In the genomic region with DNA sequence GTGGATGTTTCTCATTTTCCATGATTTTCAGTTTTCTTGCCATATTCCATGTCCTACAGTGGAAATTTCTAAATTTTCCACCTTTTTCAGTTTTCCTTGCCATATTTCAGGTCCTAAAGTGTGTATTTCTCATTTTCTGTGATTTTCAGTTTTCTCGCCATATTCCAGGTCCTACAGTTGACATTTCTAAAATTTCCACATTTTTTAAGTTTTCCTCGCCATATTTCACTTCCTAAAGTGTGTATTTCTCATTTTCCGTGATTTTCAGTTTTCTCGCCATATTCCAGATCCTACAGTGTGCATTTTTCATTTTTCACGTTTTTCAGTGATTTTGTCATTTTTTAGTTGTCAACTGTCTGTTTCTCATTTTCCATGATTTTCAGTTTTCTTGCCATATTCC, we compare ENCODE assay signal across 14 mouse cellular contexts. TPM values are rescaled to one million over a fixed set of nuclear protein-coding genes. Genes with fewer than 3 reads are reported as not detected.
A peak's percentile ranks its signal among the peaks of the same experiment; 100 is the strongest.
DNase-seq lines count a peak whose midpoint lies in the region; ATAC-seq lines count a peak whose summit lies in the region.
"Not testable (repeated sequence)": the region's sequence is repeated elsewhere in the genome, so short reads cannot be mapped to it uniquely, and the experiment has no call there.
"Had no signal": no experiment of that assay in that cellular context is flagged by ENCODE, and none has a peak within 500 bp of the region (broad histone marks: within the 10 kb centered on the region; RNA-seq: fewer than 3 reads in every experiment).

No protein-coding gene starts in this region.

- H3K27me3 ChIP-seq in forebrain, embryonic 11.5 days (ENCODE audit: control insufficient read depth, insufficient read depth, low read length); heart, embryonic 13.5 days (replicated peaks); hindbrain, embryonic 15.5 days; limb, embryonic 11.5 days (ENCODE audit: control insufficient read depth, insufficient read depth, low read length); lung, embryonic 16.5 days (ENCODE audit: control insufficient read depth, insufficient read depth, low read depth, low read length); midbrain, embryonic 16.5 days (ENCODE audit: control insufficient read depth, insufficient read depth, low read depth, low read length); stomach, embryonic 16.5 days (ENCODE audit: control insufficient read depth, insufficient read depth, low read length): not testable (repeated sequence)

- not testable (repeated sequence) for H3K9me3 ChIP-seq in forebrain, embryonic 11.5 days (ENCODE audit: control insufficient read depth, low read length); heart, embryonic 13.5 days; hindbrain, embryonic 15.5 days; limb, embryonic 11.5 days (ENCODE audit: control insufficient read depth, low read length); lung, embryonic 16.5 days (ENCODE audit: control insufficient read depth, low read length); midbrain, embryonic 16.5 days (replicated peaks; ENCODE audit: control insufficient read depth, low read length, poor library complexity, severe bottlenecking); stomach, embryonic 16.5 days (replicated peaks; ENCODE audit: control insufficient read depth, low read length)

- not testable (repeated sequence) for H3K27ac ChIP-seq in forebrain, embryonic 11.5 days (ENCODE audit: low read depth, low read length); heart, embryonic 13.5 days (replicated peaks); hindbrain, embryonic 15.5 days (replicated peaks); limb, embryonic 11.5 days (replicated peaks; ENCODE audit: low read depth, low read length); lung, embryonic 16.5 days (ENCODE audit: low read length); midbrain, embryonic 16.5 days (ENCODE audit: low read length); stomach, embryonic 16.5 days (ENCODE audit: low read length)

- not testable (repeated sequence) for H3K36me3 ChIP-seq in forebrain, embryonic 11.5 days (ENCODE audit: control insufficient read depth, insufficient read depth, low read length); heart, embryonic 13.5 days; hindbrain, embryonic 15.5 days; limb, embryonic 11.5 days (ENCODE audit: control insufficient read depth, insufficient read depth, low read length); lung, embryonic 16.5 days (ENCODE audit: control insufficient read depth, insufficient read depth, low read length); midbrain, embryonic 16.5 days (ENCODE audit: control insufficient read depth, insufficient read depth, low read length); stomach, embryonic 16.5 days (ENCODE audit: control insufficient read depth, insufficient read depth, low read length)

- H3K9ac ChIP-seq in forebrain, embryonic 11.5 days (ENCODE audit: low read length); heart, embryonic 13.5 days; hindbrain, embryonic 15.5 days; limb, embryonic 11.5 days (ENCODE audit: low read length); lung, embryonic 16.5 days (ENCODE audit: low read length); midbrain, embryonic 16.5 days (ENCODE audit: low read depth, low read length); stomach, embryonic 16.5 days (ENCODE audit: low read length): not testable (repeated sequence)

- peak; percentile 2 for ATAC-seq in activated CD4-positive, CD25-positive, alpha-beta regulatory T cell, adult 4 months
- peak; percentile 42; the same call in 1 of the 2 replicates for ATAC-seq in forebrain, embryonic 11.5 days (replicated peaks; ENCODE audit: low FRiP score)
- 0 out of 2 replicates have a peak, but pooled peaks have one; percentile 39 for ATAC-seq in heart, embryonic 13.5 days (ENCODE audit: extremely low read depth, insufficient number of reproducible peaks, low FRiP score, low TSS enrichment)
- peak; percentile 44 for ATAC-seq in hindbrain, embryonic 15.5 days (ENCODE audit: low FRiP score, low read depth)
- ATAC-seq in limb, embryonic 11.5 days (ENCODE audit: insufficient number of reproducible peaks, low FRiP score, low TSS enrichment, low read depth): peak; percentile 63
- peak; percentile 51 for ATAC-seq in lung, embryonic 16.5 days (ENCODE audit: low read depth)
- peak; percentile 57; the same call in 1 of the 2 replicates for ATAC-seq in midbrain, embryonic 16.5 days
- peak; percentile 46 for ATAC-seq in stomach, embryonic 16.5 days (ENCODE audit: insufficient read depth, low FRiP score)

- not testable (repeated sequence) for DNase-seq in forebrain, embryonic 11.5 days (ENCODE audit: low spot score); limb, embryonic 11.5 days (ENCODE audit: low spot score)

- H3K4me1 ChIP-seq in forebrain, embryonic 11.5 days (replicated peaks; ENCODE audit: control insufficient read depth, insufficient read depth, low read length); heart, embryonic 13.5 days; hindbrain, embryonic 15.5 days (replicated peaks); limb, embryonic 11.5 days (ENCODE audit: control insufficient read depth, insufficient read depth, low read length); lung, embryonic 16.5 days (replicated peaks; ENCODE audit: control insufficient read depth, insufficient read depth, low read length); midbrain, embryonic 16.5 days (ENCODE audit: control insufficient read depth, insufficient read depth, low read length); stomach, embryonic 16.5 days (ENCODE audit: control insufficient read depth, insufficient read depth, low read length): not testable (repeated sequence)

- H3K4me2 ChIP-seq in forebrain, embryonic 11.5 days (ENCODE audit: low read depth, low read length, severe bottlenecking); heart, embryonic 13.5 days; hindbrain, embryonic 15.5 days; limb, embryonic 11.5 days (ENCODE audit: low read depth, severe bottlenecking); lung, embryonic 16.5 days (ENCODE audit: low read depth, low read length); midbrain, embryonic 16.5 days (ENCODE audit: low read length); stomach, embryonic 16.5 days (ENCODE audit: low read depth, low read length): not testable (repeated sequence)

- H3K4me3 ChIP-seq in forebrain, embryonic 11.5 days (ENCODE audit: low read depth, low read length); heart, embryonic 13.5 days; hindbrain, embryonic 15.5 days; limb, embryonic 11.5 days (ENCODE audit: low read depth, low read length); lung, embryonic 16.5 days (ENCODE audit: low read length); midbrain, embryonic 16.5 days (ENCODE audit: low read depth, low read length); stomach, embryonic 16.5 days (replicated peaks; ENCODE audit: low read length): not testable (repeated sequence)

- no CpG with 5 or more reads among the region's 5 CpGs for WGBS in forebrain, embryonic 11.5 days
- WGBS in heart, embryonic 13.5 days: no CpG with 5 or more reads among the region's 5 CpGs
- WGBS in hindbrain, embryonic 15.5 days: no CpG with 5 or more reads among the region's 5 CpGs
- WGBS in limb, embryonic 11.5 days: no CpG with 5 or more reads among the region's 5 CpGs
- WGBS in lung, embryonic 16.5 days: no CpG with 5 or more reads among the region's 5 CpGs
- WGBS in midbrain, embryonic 16.5 days: no CpG with 5 or more reads among the region's 5 CpGs
- no CpG with 5 or more reads among the region's 5 CpGs for WGBS in stomach, embryonic 16.5 days

RNA-seq across cellular contexts. Expression of a gene that starts 3.6 kb away (rescaled TPM):
- 1 to 10 TPM in 1 of 2 experiments, not detected in 1; 1.1 TPM for polyA plus RNA-seq in activated CD4-positive, CD25-positive, alpha-beta regulatory T cell, adult 4 months (2017; shearing (Covaris generic))
- not detected in 2 replicates for polyA plus RNA-seq in forebrain, embryonic 11.5 days (2014; fragmentation: Nextera tagmentation; extraction: Ambion mirVana)
- polyA plus RNA-seq in heart, embryonic 13.5 days (2015; fragmentation: Nextera tagmentation; extraction: Ambion mirVana): 0.48 TPM in 1 of 2 replicates, not detected in the other
- polyA plus RNA-seq in hindbrain, embryonic 15.5 days (2015; fragmentation: Nextera tagmentation; extraction: Ambion mirVana): not detected in 2 replicates
- polyA plus RNA-seq in limb, embryonic 11.5 days (2014; fragmentation: Nextera tagmentation; extraction: Ambion mirVana): not detected in 2 replicates
- not detected in 2 replicates for polyA plus RNA-seq in lung, embryonic 16.5 days (2015; fragmentation: Nextera tagmentation; extraction: Ambion mirVana)
- not detected in 2 replicates for polyA plus RNA-seq in midbrain, embryonic 16.5 days (2015; fragmentation: Nextera tagmentation; extraction: Ambion mirVana)
- polyA plus RNA-seq in stomach, embryonic 16.5 days (2015; fragmentation: Nextera tagmentation; extraction: Ambion mirVana): not detected in 2 replicates
- polyA plus RNA-seq: adrenal gland, adult 2 months; cerebellum, adult 2 months; heart, adult 2 months; liver, embryonic 16.5 days; small intestine, adult 2 months had no signal

RNA-seq across cellular contexts. Expression of a gene that starts 6.1 kb away (rescaled TPM):
- polyA plus RNA-seq in activated CD4-positive, CD25-positive, alpha-beta regulatory T cell, adult 4 months (2017; shearing (Covaris generic)): not detected
- polyA plus RNA-seq in forebrain, embryonic 11.5 days (2014; fragmentation: Nextera tagmentation; extraction: Ambion mirVana): not detected in 2 replicates
- polyA plus RNA-seq in heart, embryonic 13.5 days (2015; fragmentation: Nextera tagmentation; extraction: Ambion mirVana): not detected in 2 replicates
- polyA plus RNA-seq in hindbrain, embryonic 15.5 days (2015; fragmentation: Nextera tagmentation; extraction: Ambion mirVana): not detected in 2 replicates
- polyA plus RNA-seq in limb, embryonic 11.5 days (2014; fragmentation: Nextera tagmentation; extraction: Ambion mirVana): not detected in 2 replicates
- polyA plus RNA-seq in lung, embryonic 16.5 days (2015; fragmentation: Nextera tagmentation; extraction: Ambion mirVana): not detected in 2 replicates
- polyA plus RNA-seq in midbrain, embryonic 16.5 days (2015; fragmentation: Nextera tagmentation; extraction: Ambion mirVana): not detected in 2 replicates
- not detected in 2 replicates for polyA plus RNA-seq in stomach, embryonic 16.5 days (2015; fragmentation: Nextera tagmentation; extraction: Ambion mirVana)
- polyA plus RNA-seq: adrenal gland, adult 2 months; brain, embryonic 14.5 days; cerebellum, adult 2 months; heart, adult 2 months; liver, embryonic 16.5 days; small intestine, adult 2 months had no signal

RNA-seq across cellular contexts. Expression of a gene that starts 6.2 kb away (rescaled TPM):
- polyA plus RNA-seq in activated CD4-positive, CD25-positive, alpha-beta regulatory T cell, adult 4 months (2017; shearing (Covaris generic)): 1 to 10 TPM in 1 of 2 experiments, not detected in 1; 1.2 TPM
- polyA plus RNA-seq in forebrain, embryonic 11.5 days (2014; fragmentation: Nextera tagmentation; extraction: Ambion mirVana): not detected in 2 replicates
- not detected in 2 replicates for polyA plus RNA-seq in heart, embryonic 13.5 days (2015; fragmentation: Nextera tagmentation; extraction: Ambion mirVana)
- 0.25 TPM in 1 of 2 replicates, not detected in the other for polyA plus RNA-seq in hindbrain, embryonic 15.5 days (2015; fragmentation: Nextera tagmentation; extraction: Ambion mirVana)
- not detected in 2 replicates for polyA plus RNA-seq in limb, embryonic 11.5 days (2014; fragmentation: Nextera tagmentation; extraction: Ambion mirVana)
- not detected in 2 replicates for polyA plus RNA-seq in lung, embryonic 16.5 days (2015; fragmentation: Nextera tagmentation; extraction: Ambion mirVana)
- 0.47 TPM in 1 of 2 replicates, not detected in the other for polyA plus RNA-seq in midbrain, embryonic 16.5 days (2015; fragmentation: Nextera tagmentation; extraction: Ambion mirVana)
- not detected in 2 replicates for polyA plus RNA-seq in stomach, embryonic 16.5 days (2015; fragmentation: Nextera tagmentation; extraction: Ambion mirVana)
- polyA plus RNA-seq: adrenal gland, adult 2 months; cerebellum, adult 2 months; heart, adult 2 months; liver, embryonic 16.5 days; small intestine, adult 2 months had no signal

RNA-seq across cellular contexts. Expression of a gene that starts 7.9 kb away (rescaled TPM):
- polyA plus RNA-seq in activated CD4-positive, CD25-positive, alpha-beta regulatory T cell, adult 4 months (2017; shearing (Covaris generic)): 1 to 10 TPM in 1 of 2 experiments, not detected in 1; 1.1 TPM
- not detected in 2 replicates for polyA plus RNA-seq in forebrain, embryonic 11.5 days (2014; fragmentation: Nextera tagmentation; extraction: Ambion mirVana)
- polyA plus RNA-seq in heart, embryonic 13.5 days (2015; fragmentation: Nextera tagmentation; extraction: Ambion mirVana): 0.28 TPM in 1 of 2 replicates, not detected in the other
- 0.31 TPM in 1 of 2 replicates, not detected in the other for polyA plus RNA-seq in hindbrain, embryonic 15.5 days (2015; fragmentation: Nextera tagmentation; extraction: Ambion mirVana)
- polyA plus RNA-seq in limb, embryonic 11.5 days (2014; fragmentation: Nextera tagmentation; extraction: Ambion mirVana): not detected in 2 replicates
- not detected in 2 replicates for polyA plus RNA-seq in lung, embryonic 16.5 days (2015; fragmentation: Nextera tagmentation; extraction: Ambion mirVana)
- polyA plus RNA-seq in midbrain, embryonic 16.5 days (2015; fragmentation: Nextera tagmentation; extraction: Ambion mirVana): not detected in 2 replicates
- not detected in 2 replicates for polyA plus RNA-seq in stomach, embryonic 16.5 days (2015; fragmentation: Nextera tagmentation; extraction: Ambion mirVana)
- polyA plus RNA-seq: adrenal gland, adult 2 months; heart, adult 2 months; liver, embryonic 16.5 days; small intestine, adult 2 months had no signal

RNA-seq across cellular contexts. Expression of a gene that starts 8.6 kb away (rescaled TPM):
- under 1 TPM in 1 of 2 experiments, not detected in 1; 0.67 TPM for polyA plus RNA-seq in activated CD4-positive, CD25-positive, alpha-beta regulatory T cell, adult 4 months (2017; shearing (Covaris generic))
- polyA plus RNA-seq in forebrain, embryonic 11.5 days (2014; fragmentation: Nextera tagmentation; extraction: Ambion mirVana): not detected in 2 replicates
- not detected in 2 replicates for polyA plus RNA-seq in heart, embryonic 13.5 days (2015; fragmentation: Nextera tagmentation; extraction: Ambion mirVana)
- polyA plus RNA-seq in hindbrain, embryonic 15.5 days (2015; fragmentation: Nextera tagmentation; extraction: Ambion mirVana): not detected in 2 replicates
- polyA plus RNA-seq in limb, embryonic 11.5 days (2014; fragmentation: Nextera tagmentation; extraction: Ambion mirVana): not detected in 2 replicates
- not detected in 2 replicates for polyA plus RNA-seq in lung, embryonic 16.5 days (2015; fragmentation: Nextera tagmentation; extraction: Ambion mirVana)
- polyA plus RNA-seq in midbrain, embryonic 16.5 days (2015; fragmentation: Nextera tagmentation; extraction: Ambion mirVana): not detected in 2 replicates
- not detected in 2 replicates for polyA plus RNA-seq in stomach, embryonic 16.5 days (2015; fragmentation: Nextera tagmentation; extraction: Ambion mirVana)
- polyA plus RNA-seq: adrenal gland, adult 2 months; brain, embryonic 14.5 days; cerebellum, adult 2 months; heart, adult 2 months; liver, embryonic 16.5 days; small intestine, adult 2 months had no signal

Comparison
In these comparisons a context has a peak if more than half of its experiments do, and no peak if none do; other contexts are left out.
1. ATAC-seq: peak in every context shown above with its lines; median percentile 63 in limb, embryonic 11.5 days; 57 in midbrain, embryonic 16.5 days; 51 in lung, embryonic 16.5 days; 46 in stomach, embryonic 16.5 days; 44 in hindbrain, embryonic 15.5 days; 42 in forebrain, embryonic 11.5 days; 39 in heart, embryonic 13.5 days; 2 in activated CD4-positive, CD25-positive, alpha-beta regulatory T cell, adult 4 months.